Mouse (Mus musculus): Measurements from ENCODE around the gene Pigb.

GRCm38 (mm10) chr9:72958521-72959450 is 81.4 kb downstream of the Pigb start, which contains the start of the genes Dyx1c1 and Gm44503:
- TF ChIP-seq CTCF (IDR thresholded peaks at IDR 0.05; ENCODE audit: borderline replicate concordance, insufficient read depth, low read depth, low read length) = no peak
- TF ChIP-seq POLR2A (IDR thresholded peaks at IDR 0.05; ENCODE audit: borderline replicate concordance, insufficient read depth, low read length) = peak; percentile 33; the same call in 1 of the 2 replicates

Measured in cerebellum, adult 2 months (tissue).